In genomic region chr19:10188281-10188811, GRCm38 (mm10) we compare ENCODE assay signal across 9 mouse cellular contexts. TPM values are rescaled to one million over a fixed set of nuclear protein-coding genes. Genes with fewer than 3 reads are reported as not detected.
A peak's percentile ranks its signal among the peaks of the same experiment; 100 is the strongest.
DNase-seq lines count a peak whose midpoint lies in the region; ATAC-seq and TF ChIP-seq lines count a peak whose summit lies in the region.
"Had no signal": no experiment of that assay in that cellular context is flagged by ENCODE, and none has a peak within 500 bp of the region (broad histone marks: within the 10 kb centered on the region; RNA-seq: fewer than 3 reads in every experiment).

No protein-coding gene starts in this region.

- WGBS in hindbrain, embryonic 14.5 days: 52% methylated on average over 10 of the region's 10 CpGs
- 22% methylated on average over 10 of the region's 10 CpGs for WGBS in small intestine, adult 2 months

- no peak for TF ChIP-seq CTCF in small intestine, adult 2 months (IDR thresholded peaks at IDR 0.05; ENCODE audit: extremely low read depth, insufficient read length, insufficient replicate concordance, low read depth, low read length)

- peaks cover 84% of the 10 kb centered on the region for H3K36me3 ChIP-seq in hindbrain, embryonic 14.5 days (replicated peaks; ENCODE audit: control insufficient read depth, insufficient read depth)
- H3K36me3 ChIP-seq in small intestine, adult 2 months (ENCODE audit: control insufficient read depth, insufficient read depth, low read length): peaks cover 8% of the 10 kb centered on the region

- no peak overlapping the region for H3K4me2 ChIP-seq in hindbrain, embryonic 14.5 days (replicated peaks)
- H3K4me2 ChIP-seq: liver, embryonic 13.5 days had no signal

- H3K4me3 ChIP-seq in hindbrain, embryonic 14.5 days (replicated peaks; ENCODE audit: low read length): no peak overlapping the region
- H3K4me3 ChIP-seq in small intestine, adult 2 months (ENCODE audit: low read depth, low read length): no peak overlapping the region
- H3K4me3 ChIP-seq: liver, embryonic 13.5 days had no signal

- H3K4me1 ChIP-seq in hindbrain, embryonic 14.5 days (replicated peaks; ENCODE audit: control insufficient read depth, insufficient read depth, low read length): peaks cover 32% of the 10 kb centered on the region
- peaks cover 18% of the 10 kb centered on the region; the same call in 1 of the 2 replicates for H3K4me1 ChIP-seq in small intestine, adult 2 months (ENCODE audit: control insufficient read depth, insufficient read depth, insufficient read length, low read length)

- ATAC-seq in hindbrain, embryonic 14.5 days (ENCODE audit: low FRiP score): peak; percentile 42; the same call in 1 of the 2 replicates

- no peak for TF ChIP-seq POLR2A in small intestine, adult 2 months (IDR thresholded peaks at IDR 0.05; ENCODE audit: low read depth, low read length)

- H3K27ac ChIP-seq in hindbrain, embryonic 14.5 days: no peak overlapping the region; the same call in 1 of the 2 replicates
- peak overlapping the region; percentile 47 for H3K27ac ChIP-seq in small intestine, adult 2 months (ENCODE audit: insufficient read depth, low read depth, low read length)
- H3K27ac ChIP-seq: liver, embryonic 13.5 days had no signal

- H3K9me3 ChIP-seq in hindbrain, embryonic 14.5 days (ENCODE audit: control insufficient read depth, low read length): no peaks in the 10 kb centered on the region
- H3K9me3 ChIP-seq: liver, embryonic 13.5 days had no signal

- peak; percentile 74 for DNase-seq in layer of hippocampus, adult 11-12 months (ENCODE audit: low spot score)
- no peak for DNase-seq in layer of hippocampus, adult 9-10 months (ENCODE audit: low spot score)
- DNase-seq in cerebellum, adult 9-11 months: peak; percentile 89
- DNase-seq in hindbrain, embryonic 14.5 days (ENCODE audit: low spot score): peak; percentile 62
- peak; percentile 63 to 67 for DNase-seq in left cerebral cortex, adult 9 months (ENCODE audit: low spot score in 2 of 2)
- no peak for DNase-seq in urinary bladder, adult 2 months (ENCODE audit: low spot score)
- DNase-seq in natural killer cell, adult 2 months (ENCODE audit: low spot score in 2 of 2): no peak
- DNase-seq: liver, embryonic 13.5 days had no signal

- H3K9ac ChIP-seq in hindbrain, embryonic 14.5 days: no peak overlapping the region
- H3K9ac ChIP-seq: liver, embryonic 13.5 days had no signal

- no peaks in the 10 kb centered on the region for H3K27me3 ChIP-seq in hindbrain, embryonic 14.5 days (ENCODE audit: control insufficient read depth, insufficient read depth, low read length)
- no peaks in the 10 kb centered on the region for H3K27me3 ChIP-seq in small intestine, adult 2 months (ENCODE audit: control insufficient read depth, insufficient read depth, low read length)
- H3K27me3 ChIP-seq: liver, embryonic 13.5 days had no signal

RNA-seq across cellular contexts. Expression of gene Fads1, which starts 5.7 kb away (rescaled TPM):
- polyA plus RNA-seq in hindbrain, embryonic 14.5 days (2014; fragmentation: Nextera tagmentation; extraction: Ambion mirVana): 148 and 156 TPM in 2 replicates
- 8.5 and 11.6 TPM in 2 replicates for polyA plus RNA-seq in small intestine, adult 2 months (2012; rRNA removed)
- 75.3 and 95.1 TPM in 2 replicates for polyA plus RNA-seq in urinary bladder, adult 2 months (2012; rRNA removed)

RNA-seq across cellular contexts. Expression of gene Tmem258, which starts 15.5 kb away (rescaled TPM):
- polyA plus RNA-seq in hindbrain, embryonic 14.5 days (2014; fragmentation: Nextera tagmentation; extraction: Ambion mirVana): 324 and 357 TPM in 2 replicates
- polyA plus RNA-seq in small intestine, adult 2 months (2012; rRNA removed): 41.1 and 67.1 TPM in 2 replicates
- 77.0 and 87.9 TPM in 2 replicates for polyA plus RNA-seq in urinary bladder, adult 2 months (2012; rRNA removed)

RNA-seq across cellular contexts. Expression of gene Fen1, which starts 15.6 kb away (rescaled TPM):
- polyA plus RNA-seq in hindbrain, embryonic 14.5 days (2014; fragmentation: Nextera tagmentation; extraction: Ambion mirVana): 24.2 and 24.8 TPM in 2 replicates
- polyA plus RNA-seq in small intestine, adult 2 months (2012; rRNA removed): 8.3 and 13.1 TPM in 2 replicates
- 5.9 and 7.0 TPM in 2 replicates for polyA plus RNA-seq in urinary bladder, adult 2 months (2012; rRNA removed)

RNA-seq across cellular contexts. Expression of gene Myrf, which starts 52.2 kb away (rescaled TPM):
- 1.1 and 1.3 TPM in 2 replicates for polyA plus RNA-seq in hindbrain, embryonic 14.5 days (2014; fragmentation: Nextera tagmentation; extraction: Ambion mirVana)
- polyA plus RNA-seq in small intestine, adult 2 months (2012; rRNA removed): 58.3 and 65.5 TPM in 2 replicates
- polyA plus RNA-seq in urinary bladder, adult 2 months (2012; rRNA removed): 3.8 and 4.3 TPM in 2 replicates

Comparison
In these comparisons a context has a peak if more than half of its experiments do, and no peak if none do; other contexts are left out.
1. DNase-seq: peak in layer of hippocampus, adult 11-12 months (single experiment), cerebellum, adult 9-11 months (single experiment), hindbrain, embryonic 14.5 days (single experiment) and left cerebral cortex, adult 9 months (2 of 2); none in layer of hippocampus, adult 9-10 months (single experiment), urinary bladder, adult 2 months (single experiment) and natural killer cell, adult 2 months (0 of 2).